Mouse (Mus musculus): ENCODE measurements around the gene Wdr34.
"Not testable (repeated sequence)": the region's sequence is repeated elsewhere in the genome, so short reads cannot be mapped to it uniquely, and the experiment has no call there.

The Wdr34 gene

DNA sequence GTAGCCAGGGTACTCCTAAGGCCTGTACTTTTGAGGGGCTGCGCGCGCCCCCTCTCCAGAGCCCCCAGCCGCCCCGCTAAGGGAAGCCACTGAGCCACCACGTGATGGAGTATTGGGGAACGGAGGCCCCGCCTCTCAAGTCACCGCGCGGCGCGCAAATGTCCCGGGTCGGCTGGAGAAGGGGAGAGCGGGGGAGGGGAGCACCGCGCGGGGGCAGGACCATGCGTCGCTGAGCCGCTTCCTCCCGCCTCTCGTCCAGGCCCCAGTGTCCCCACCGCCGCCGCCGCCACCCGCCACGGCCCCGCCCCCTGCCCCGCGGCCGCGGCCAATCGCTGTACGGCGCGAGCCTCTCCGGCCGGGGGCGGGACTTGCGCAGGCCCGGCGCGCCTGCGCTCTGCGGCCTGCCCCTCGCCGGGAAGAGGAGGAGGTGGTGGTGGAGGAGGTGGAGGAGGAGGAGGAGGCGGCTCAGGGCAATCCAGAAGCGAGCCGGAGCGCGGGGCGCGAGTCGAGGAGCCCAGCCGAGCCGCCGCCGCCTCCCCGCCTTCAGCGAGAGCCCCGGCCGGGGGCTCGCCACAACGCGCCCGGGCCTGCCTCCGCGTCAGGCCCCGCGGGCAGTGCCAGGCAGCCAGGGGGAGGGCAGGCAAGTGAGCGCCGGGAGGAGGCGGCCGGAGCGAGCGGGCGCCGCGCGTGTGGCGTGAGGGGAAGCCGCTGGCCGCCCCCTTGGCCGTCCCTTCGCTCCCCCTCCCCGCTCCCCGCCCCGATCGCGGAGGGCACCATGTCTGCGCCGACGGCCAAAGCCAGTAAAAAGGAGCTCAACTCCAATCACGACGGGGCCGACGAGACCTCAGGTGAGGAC is 17.6 kb upstream of the Wdr34 start:
- peak; percentile 91 to 95 for DNase-seq (ENCODE audit: low spot score in 2 of 2)

DNA sequence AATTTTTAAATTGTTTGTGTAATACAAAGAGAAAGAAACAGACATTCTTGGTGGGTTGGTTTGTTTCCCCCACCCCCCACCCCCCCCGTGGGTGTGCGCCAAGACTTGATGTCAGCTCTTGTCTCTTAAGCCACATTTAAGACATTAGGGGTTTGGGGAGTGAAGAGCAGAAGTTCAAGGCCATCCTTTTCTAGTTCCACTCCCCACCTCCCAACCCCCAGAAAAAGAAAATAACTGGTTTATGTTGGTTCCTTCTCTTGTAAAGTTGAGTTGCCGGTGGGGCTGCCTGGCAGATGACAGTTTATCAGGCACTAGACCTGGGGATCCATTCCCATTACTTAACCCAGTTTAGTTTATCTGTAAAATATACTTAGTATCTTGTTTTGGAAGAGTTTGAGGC is 15.6 kb upstream of the Wdr34 start:
- no peak for DNase-seq (ENCODE audit: low spot score in 2 of 2)

DNA sequence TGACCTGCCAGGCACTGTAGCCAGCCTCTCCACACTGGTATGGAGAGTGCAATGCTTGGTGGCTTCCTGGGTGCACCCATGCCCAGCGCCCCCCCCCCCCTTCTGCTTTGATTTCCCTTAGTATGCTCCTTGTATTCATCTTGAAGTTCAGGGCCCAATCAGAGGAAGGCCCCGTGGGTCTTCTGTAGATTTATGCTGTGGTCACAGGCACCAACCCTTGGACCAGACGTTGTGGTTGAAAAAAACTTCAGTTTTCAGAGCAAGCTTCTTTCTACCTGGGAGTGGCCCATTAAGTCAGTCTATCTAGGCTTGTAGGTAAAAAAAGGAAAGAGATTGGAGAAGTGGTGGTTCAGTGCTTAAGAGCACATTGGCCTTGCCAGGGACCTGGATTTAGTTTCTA is 15.1 kb upstream of the Wdr34 start:
- DNase-seq (ENCODE audit: low spot score in 2 of 2), result no peak

DNA sequence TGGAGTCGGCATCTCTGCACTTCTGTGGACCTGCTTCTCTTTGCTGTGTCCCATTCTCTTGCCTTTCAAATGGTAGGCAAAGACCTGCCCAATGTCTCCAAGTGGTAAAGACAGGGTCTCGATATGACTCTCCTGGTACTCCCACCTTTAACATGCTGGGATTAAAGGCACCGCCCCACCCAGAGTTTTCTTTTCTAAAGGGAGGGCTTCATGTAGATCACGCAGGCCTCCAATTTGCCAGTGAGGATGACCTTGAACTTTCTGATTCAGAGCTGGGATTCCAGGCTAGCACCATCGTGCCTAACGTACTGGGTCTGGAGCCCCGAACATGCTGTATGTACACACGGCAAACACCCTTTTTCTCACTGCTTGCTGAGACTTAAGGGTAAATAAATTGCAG is 14.6 kb upstream of the Wdr34 start:
- no peak for DNase-seq (ENCODE audit: low spot score in 2 of 2)

DNA sequence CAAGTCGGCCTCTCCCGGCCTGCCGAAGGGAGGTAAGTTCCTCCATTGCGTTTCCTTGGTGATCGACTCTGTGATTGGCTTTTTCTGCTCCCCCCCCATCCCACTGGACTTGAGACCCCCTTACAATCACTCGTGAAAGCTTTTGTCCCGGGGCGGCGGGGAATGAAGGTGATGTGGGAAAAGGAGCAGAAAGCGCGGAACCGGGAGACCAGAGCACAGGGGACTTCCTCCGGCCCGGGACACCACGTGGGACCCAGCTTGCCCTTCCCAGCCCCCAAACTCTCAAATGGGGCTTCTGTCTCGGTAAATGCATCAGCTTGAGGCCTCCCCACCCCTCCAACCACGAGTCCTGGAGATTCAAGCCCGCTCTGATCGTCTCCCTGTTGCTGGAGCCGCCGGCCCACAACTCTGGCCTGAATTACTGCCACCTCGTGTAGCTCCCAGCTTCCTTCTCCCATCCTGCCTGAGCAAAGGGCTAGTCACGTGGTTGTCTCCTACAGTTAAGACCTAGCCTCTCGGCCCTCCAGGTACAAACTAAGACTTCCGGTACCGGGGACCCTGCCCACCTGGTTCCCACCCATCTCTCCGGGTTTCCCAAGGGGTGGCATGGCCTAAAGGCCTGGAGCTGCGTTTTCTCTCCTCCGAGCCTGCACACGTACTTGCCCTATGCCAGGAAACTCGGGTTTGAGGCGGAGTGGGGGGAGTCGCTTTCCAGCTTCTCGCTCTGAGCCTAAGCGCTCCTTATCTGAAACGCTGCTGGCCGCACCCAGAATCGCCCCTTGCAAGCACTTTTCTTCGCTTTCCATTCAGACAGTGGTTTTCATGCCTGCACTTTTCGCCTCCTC is 13.8 kb upstream of the Wdr34 start:
- DNase-seq (ENCODE audit: low spot score in 2 of 2), result peak; percentile 64 to 67

DNA sequence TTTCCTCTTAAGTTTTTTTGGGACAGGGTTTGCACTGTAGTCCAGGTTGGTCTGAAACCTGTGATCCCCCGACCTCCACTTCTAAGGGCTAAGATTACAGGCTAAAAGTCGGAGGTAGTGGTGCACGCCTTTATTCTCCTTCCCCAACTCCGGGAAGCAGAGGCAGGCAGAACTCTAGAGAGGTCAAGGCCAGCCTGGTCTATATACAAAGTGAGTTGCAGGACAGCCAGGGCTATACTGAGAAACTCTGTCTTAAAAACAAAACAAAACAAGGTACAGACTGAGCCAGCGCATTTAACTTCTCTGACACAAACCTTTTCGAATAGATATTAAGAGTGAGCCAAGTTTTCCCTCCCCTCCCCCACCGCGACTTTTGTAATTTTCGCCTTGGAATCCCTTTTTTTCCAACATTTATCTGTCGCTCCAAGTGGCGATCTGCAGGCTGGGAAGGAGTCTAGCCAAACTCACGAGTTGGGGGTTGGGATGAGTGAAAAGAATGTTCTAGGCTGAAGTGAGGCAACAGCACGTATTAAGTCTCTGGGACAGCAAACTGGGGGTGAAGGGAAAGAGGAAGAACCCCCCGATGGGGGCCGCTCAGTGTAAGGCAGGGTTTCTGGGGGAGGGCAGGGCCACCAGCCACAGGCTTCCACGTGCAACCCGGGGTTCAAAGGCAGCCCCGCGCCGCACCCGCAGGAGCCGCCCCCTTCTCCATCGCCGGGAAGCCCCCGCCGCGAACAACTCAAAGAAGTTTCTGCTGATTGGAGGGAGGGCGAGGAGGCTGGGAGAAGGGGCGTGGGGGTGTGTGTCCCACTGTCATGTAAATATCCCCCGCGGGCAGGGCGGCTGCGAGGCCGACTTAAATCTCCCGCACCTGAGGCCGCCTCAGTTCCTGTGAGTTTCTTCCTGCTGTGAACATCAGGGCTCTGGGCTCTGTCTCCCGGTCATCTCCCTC is 12.8 kb upstream of the Wdr34 start:
- peak; percentile 19 to 38 for DNase-seq (ENCODE audit: low spot score in 2 of 2)

DNA sequence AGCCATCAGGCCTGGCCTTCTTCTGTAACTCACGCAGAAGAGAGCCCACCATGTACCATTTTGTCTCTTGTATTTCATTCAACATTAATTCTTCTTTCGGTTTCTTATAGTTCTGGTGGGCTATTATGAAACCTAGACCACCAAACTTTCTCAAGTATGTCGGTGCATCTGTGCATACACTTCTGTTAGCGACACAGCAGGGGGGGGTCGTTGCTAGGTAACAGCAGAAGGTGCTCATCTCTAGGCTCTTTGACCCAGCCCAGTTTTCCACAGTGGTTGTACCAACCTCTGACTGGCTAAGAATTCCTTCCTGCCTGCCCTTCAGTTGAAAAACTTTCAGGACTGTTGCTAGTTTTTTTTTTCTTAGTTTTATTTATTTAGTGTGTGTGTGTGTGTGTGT is 9.7 kb upstream of the Wdr34 start:
- no peak for DNase-seq (ENCODE audit: low spot score in 2 of 2)

DNA sequence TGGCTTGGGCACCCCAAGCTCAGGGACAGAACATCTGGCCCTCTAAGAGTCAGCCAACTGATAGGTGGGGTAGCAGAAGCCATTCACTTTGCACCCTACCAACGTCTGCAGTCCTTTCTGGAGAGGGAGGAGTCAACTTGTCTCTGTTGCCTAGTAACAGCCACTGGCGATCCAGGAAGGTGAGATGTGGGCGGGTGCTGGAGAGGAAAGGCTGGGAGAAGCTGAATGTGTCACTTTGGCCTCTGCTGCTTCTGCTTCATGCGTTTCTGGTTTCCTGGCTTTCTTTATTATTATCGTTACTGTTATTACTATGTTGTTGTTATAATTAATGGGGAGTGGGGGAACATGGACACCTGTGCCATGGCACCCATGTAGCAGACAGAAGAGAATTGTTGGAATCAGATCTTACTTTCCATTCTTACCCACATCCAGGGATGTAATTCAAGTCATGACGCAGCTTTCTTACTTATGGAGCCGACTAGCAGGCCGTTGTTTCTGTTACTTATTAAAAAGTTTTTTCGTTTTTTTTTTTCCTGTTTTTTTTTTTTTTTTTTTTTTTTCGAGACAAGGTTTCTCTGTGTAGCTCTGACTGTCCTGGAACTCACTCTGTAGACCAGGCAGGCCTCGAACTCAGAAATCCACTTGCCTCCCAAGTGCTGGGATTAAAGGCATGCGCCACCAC is 8.7 kb upstream of the Wdr34 start, which contains the start of gene Set:
Gene Set, plus strand, starts transcription at position 156 of the 682 bp plus-strand sequence.
- DNase-seq (ENCODE audit: low spot score in 2 of 2), result no peak

DNA sequence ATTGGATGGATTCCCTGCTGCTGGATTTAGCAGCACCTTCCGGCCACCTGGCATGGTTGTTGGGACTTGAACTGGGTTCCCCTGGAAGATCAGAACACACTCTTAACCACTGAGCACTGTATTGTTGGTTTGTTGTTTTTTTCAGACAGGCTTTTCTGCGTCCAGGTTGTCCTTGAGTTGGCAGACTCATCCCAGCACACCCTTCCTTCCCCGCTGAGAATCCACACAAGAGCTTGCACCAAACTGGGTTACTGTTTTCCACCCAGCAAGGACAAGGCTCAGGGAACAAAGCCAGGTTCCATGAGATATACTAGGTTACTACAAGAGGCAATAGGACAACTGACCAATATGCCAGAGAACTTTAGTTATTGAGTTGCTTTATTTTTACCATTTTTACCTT is 8.1 kb upstream of the Wdr34 start:
- no peak for DNase-seq (ENCODE audit: low spot score in 2 of 2)

DNA sequence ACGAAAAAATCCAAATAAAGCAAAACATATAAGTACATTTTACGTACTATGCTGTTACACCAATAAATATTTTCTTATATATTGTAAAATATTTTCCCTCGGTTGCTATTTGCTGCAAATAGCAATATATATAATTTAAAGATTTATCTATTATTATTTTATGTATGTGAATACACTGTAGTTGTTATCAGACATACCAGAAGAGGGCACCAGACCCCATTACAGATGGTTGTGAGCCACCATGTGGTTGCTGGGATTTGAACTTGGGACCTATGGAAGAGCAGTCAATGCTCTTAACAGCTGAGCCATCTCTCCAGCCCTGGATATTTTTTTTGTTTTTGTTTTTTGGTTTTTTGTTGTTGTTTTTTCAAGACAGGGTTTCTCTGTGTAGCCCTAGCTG is 6.6 kb upstream of the Wdr34 start:
- DNase-seq (ENCODE audit: low spot score in 2 of 2), result not testable (repeated sequence)

DNA sequence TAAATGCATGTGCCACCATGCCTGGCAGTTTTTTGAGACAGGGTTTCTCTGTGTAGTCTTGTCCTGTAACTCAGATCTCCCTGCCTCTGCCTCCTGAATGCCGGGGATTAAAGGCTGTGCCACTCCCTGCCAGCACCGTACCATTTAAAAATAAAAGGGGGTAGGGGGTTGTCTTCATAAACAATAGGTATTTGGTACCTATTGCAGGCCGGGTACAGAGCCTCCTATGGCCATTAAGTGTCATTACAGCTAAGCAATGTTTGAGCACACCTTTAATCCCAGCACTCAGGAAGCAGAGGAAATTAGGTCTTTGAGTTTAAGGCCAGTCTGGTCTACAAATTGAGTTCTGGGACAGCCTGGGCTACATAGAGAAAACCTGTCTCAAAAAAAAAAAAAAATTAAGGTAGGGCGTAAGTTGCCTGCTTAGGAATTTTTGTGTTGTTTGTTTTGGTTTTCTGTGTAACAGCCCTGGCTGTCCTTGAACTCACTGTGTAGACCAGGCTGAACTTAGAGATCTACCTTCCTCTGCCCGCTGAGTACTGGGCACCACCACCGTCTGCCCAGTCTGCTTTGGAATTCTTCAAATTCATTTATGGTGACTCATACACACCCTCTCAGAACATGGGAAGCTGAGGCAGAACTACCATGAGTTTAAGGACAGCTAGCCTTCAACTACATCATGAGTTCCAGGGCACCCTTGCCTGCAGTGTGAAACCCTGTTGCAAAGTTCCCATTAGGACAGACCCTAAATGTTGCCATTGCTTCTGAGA is 3.5 kb upstream of the Wdr34 start:
- no peak for DNase-seq (ENCODE audit: low spot score in 2 of 2)

DNA sequence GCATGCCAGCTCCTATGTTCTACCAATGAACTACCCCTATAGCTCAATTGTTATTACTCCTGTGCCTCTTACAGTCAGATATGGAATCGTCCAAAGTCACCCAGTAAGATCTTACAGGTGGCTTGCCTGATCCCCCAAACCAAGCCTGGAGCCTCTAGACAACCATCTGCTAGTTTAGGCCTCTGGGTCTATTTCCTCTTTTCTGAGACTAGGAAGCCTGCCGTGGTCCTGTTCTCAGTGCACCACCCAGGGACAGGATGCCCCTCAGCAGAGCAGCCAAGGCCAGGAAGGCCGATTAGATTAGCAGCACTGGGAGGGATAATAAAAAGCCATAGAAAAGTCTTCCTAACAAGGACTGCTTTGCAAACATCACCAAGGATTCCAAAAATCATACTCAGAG is 1.1 kb upstream of the Wdr34 start:
- no peak for DNase-seq (ENCODE audit: low spot score in 2 of 2)

DNA sequence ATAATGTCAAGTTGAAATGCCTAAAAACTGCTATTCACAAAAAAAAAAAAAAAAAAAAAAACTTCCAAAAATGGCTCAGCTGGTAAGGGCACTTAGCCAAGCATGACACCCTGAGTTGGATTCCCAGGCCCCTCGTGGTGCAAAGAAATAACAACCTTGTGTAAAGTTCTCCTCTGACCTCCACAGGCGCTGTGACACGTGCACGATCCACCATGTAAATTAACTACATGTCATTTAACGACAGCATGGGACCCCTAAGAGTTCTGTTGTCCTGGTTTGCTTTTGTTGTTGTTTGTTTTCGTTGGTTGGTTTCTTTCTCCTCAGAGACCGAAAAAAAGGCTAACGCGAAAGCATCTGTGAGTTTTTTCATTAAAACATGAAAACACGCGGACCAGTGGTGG is 580 bp downstream of the Wdr34 start:
- no peak for DNase-seq (ENCODE audit: low spot score in 2 of 2)

DNA sequence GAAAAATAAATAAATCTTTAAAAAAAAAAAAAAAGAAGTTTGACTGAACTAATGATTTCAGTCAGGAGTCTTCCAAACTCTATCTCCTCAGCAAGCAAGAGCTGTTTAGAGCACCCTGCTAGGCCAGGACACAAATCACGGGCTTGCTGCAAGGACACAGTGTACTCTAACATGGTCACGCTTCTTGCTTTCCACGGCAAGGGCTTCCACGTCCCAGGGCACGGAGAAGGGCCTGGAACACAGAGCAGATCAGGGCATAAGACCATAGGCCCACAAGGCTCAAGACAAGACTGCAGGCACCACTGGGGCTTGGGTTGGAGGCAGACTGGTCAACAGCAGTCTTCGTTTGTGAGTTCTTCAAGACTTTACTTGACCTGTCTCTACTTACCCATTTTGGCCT is 1.6 kb downstream of the Wdr34 start:
- DNase-seq (ENCODE audit: low spot score in 2 of 2), result no peak

DNA sequence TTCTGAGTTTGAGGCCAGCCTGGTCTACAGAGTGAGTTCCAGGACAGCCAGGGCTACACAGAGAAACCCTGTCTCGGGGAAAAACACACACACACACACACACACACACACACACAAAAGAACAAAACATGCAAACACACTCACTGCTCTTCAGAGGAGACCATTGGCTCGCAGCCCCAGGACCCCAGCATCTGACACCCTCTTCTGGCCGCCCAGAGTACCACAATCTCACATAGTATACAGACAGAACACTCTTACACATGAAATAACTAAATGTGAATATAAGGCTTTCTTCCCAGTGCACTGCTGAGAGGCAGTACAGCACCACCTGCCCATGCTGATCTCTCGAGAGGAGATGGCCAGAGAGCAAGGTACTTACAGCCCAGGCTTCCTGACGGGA is 4.1 kb downstream of the Wdr34 start:
- DNase-seq (ENCODE audit: low spot score in 2 of 2), result no peak

DNA sequence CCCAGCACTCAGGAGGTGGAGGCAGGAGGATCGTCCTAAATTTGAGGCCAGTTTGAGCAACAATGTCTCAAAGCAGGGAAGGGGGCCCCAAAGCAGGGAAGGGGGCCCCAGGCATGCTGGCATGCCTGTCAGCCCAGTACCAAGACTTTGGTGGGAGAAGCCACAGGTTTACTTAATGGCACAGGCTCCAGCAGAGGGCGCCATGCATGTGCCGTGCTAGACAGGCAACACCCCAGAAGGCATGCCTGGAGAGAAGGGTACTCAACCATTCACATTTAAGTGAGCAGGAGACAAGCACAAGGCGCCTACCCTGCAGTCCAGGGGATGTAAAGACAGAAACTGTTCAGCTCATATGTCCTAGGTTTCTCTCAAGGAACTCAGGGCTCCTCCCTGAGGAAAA is 6.2 kb downstream of the Wdr34 start:
- peak; percentile 54 to 72 for DNase-seq (ENCODE audit: low spot score in 2 of 2)

DNA sequence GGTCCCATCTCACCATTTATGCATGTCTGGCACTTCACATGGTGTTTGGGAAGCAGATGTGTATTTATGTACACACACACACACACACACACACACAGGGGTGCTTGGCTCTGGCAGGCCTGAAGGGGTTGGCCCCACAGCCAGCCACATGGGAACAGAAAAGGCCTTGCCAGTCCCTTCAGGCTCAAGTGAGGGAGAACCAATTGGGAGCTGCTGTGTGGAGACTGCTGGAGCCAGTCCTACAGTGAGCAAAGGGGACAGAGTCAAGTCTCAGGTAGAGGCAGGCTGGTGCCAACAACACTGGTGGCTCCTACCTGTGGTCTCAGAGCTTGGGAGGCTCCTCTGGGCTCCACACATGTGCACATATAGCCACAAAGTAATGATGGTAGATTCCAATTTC is 9.0 kb downstream of the Wdr34 start:
- DNase-seq (ENCODE audit: low spot score in 2 of 2), result no peak

DNA sequence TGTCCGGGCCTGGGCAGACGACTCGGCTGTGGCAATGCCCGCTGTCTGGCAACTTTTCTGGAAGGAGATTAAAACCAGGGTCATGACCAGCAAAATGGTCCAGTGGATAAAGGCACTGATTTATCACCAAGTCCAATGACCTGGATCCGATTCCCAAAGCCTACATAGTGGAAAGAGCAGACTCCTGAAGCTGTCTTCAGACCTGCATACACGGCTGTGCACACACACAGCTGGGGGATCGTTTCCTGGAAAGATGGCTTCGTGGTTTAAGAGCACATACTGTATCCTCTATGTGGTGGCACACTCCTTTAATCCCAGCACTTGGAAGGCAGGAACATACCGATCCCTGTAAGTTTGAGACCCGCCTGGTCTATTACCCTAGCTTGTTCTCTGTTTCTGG is 10.3 kb downstream of the Wdr34 start:
- no peak for DNase-seq (ENCODE audit: low spot score in 2 of 2)

DNA sequence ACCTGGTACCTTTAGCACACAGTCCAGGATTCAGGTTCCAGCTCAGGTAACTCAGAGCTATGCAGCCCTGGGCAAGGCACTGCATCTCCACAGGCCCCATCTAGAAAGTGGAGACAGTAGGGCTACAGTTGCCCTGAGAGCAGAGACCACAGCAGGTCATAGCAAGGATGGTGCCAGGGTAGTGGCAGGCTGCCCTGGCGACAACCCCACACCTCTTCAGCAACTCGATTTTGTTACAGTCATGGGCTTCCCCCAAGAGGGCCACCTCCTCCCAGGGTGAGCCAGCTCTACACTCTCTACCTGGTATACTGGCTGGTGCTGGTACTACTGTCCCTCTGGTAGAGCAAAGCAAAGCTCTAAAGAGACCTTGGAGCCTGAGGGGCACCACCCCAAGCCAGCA is 10.9 kb downstream of the Wdr34 start:
- no peak for DNase-seq (ENCODE audit: low spot score in 2 of 2)

DNA sequence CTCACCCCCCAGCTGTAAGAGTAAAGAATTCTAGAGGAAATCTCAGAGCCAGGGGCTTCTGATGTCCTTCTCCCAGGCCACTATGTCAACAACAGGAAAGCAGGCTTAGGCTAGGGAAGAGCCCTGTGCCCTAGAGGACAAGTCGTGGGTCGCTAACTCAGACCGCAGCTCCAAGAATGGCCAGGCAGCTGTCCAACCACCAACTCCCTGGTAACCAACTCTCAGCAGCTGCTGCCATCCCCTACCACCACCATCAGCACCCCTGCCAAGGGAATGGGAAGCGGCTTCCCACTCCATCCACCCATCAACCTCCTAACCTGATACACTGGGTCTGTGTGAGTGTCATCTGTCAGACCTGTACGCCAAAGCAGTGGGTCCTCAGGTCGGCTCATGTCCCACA is 15.7 kb downstream of the Wdr34 start:
- no peak for DNase-seq (ENCODE audit: low spot score in 2 of 2)
